Mouse (Mus musculus): ENCODE data around the gene Ccnl2. TPM values are rescaled to one million over a fixed set of nuclear protein-coding genes. Genes with fewer than 3 reads are reported as not detected.

The Ccnl2 gene
- polyA plus RNA-seq, 1 experiment from 2014 or later: 139 TPM

DNA sequence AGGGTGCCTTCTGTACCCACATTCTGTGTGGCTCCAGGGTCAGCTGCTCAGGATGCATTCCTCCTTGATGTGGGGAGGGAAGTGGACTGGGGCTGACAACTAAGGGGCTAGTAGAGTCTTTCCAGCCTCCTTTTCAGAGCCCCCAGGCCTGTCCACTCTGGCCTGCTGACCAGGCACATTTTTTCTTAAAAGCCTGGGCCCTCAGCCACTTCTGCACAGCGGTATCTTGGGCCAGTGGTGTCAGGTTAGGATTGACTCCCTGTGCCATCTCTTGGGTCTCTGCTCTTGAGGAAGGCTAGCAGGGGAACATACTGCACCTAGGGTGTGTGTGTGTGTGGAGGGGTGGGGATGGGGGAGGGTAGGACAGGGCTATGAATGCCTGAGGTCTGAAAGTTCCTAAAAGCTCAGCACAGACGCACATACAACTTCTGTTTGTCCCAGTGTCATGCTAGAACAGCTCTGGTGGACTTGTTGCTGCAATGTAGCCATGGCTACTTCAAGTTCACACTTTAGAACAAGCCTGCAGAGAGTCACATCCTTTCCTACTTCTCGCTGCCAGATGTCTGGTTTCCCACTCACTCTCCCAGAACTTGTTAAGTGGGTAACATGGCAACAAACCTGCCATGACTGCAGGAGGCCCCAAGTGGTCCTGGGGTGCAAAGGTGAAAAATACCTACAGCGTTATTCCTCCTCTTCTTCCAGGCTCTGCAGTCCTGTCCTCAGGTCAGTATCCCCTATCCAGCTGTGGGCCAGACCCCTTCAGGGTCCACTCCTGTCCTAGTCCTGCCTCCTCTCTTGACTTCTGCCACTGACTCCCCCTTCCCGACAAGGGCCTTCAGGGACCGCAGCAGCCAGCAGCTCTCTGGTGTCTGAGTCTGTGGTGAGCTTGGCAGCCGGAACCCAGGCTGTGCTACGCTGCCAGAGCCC lies 28.1 kb downstream of the Ccnl2 start:
- 0 out of 2 replicates have a peak, but pooled peaks have one; percentile 1 for ATAC-seq (ENCODE audit: low FRiP score)
- 10% methylated on average over 8 of the region's 8 CpGs for WGBS
- peak overlapping the region; percentile 36 for H3K4me3 ChIP-seq (replicated peaks)
- H3K27ac ChIP-seq (replicated peaks): peak overlapping the region; percentile 58
- H3K4me2 ChIP-seq: peak overlapping the region; percentile 63
- no peaks in the 10 kb centered on the region for H3K36me3 ChIP-seq
- peaks cover 13% of the 10 kb centered on the region for H3K27me3 ChIP-seq (replicated peaks)
- H3K9ac ChIP-seq (replicated peaks): peak overlapping the region; percentile 33
- H3K9me3 ChIP-seq (replicated peaks): no peaks in the 10 kb centered on the region
- H3K4me1 ChIP-seq: peaks cover 18% of the 10 kb centered on the region

DNA sequence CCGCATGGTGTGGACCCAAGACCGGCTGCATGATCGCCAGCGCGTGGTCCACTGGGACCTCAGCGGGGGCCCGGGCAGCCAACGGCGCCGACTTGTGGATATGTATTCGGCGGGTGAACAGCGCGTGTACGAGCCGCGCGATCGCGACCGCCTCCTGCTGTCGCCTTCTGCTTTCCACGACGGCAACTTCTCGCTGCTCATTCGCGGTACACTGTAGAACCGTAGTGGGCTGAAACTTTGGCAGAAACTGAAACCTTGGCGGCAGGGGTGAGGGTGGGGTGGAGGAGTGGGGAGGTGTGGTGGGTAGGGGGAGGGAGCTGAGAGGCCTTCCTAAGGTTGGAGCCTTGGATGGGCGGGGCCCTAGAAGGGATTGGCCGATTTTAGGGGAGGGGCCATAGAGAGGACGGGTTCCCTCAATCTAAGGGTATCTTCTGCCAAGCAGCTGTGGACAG lies 28.7 kb downstream of the Ccnl2 start:
- Histone ChIP-seq H3K27ac (replicated peaks) (no peak overlapping the region), H3K9ac (replicated peaks) (peak overlapping the region; percentile 33), H3K9me3 (replicated peaks) (no peaks in the 10 kb centered on the region), H3K4me3 (replicated peaks) (peak overlapping the region; percentile 36), H3K4me1 (peaks cover 22% of the 10 kb centered on the region), H3K36me3 (no peaks in the 10 kb centered on the region), H3K4me2 (peak overlapping the region; percentile 63), H3K27me3 (replicated peaks) (peaks cover 13% of the 10 kb centered on the region)
- under 1% methylated on average over 32 of the region's 32 CpGs for WGBS
- peak; percentile 32; the same call in 1 of the 2 replicates for ATAC-seq (ENCODE audit: low FRiP score)

DNA sequence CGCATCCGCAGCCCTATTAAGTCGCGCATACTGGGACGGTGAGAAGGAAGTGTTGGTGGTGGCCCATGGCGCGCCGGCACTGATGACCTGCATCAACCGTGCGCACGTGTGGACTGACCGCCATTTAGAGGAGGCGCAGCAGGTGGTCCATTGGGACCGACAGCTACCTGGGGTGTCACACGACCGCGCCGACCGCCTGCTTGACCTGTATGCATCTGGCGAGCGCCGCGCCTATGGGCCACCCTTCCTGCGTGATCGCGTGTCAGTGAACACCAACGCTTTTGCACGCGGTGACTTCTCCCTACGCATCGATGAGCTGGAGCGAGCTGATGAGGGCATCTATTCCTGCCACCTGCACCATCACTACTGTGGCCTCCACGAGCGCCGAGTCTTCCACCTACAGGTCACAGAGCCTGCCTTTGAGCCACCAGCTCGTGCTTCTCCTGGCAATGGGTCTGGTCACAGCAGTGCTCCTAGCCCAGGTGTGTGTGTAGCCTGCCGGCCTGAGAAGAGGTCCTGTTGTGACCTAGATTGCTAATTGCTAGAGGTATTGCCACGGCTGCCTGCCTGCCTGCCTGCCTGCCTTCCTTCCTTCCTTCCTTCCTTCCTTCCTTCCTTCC lies 29.5 kb downstream of the Ccnl2 start:
- Histone ChIP-seq H3K9me3 (replicated peaks) (no peaks in the 10 kb centered on the region), H3K4me3 (replicated peaks) (peak overlapping the region; percentile 36), H3K9ac (replicated peaks) (no peak overlapping the region), H3K4me2 (peak overlapping the region; percentile 63), H3K4me1 (peaks cover 26% of the 10 kb centered on the region), H3K36me3 (no peaks in the 10 kb centered on the region), H3K27me3 (replicated peaks) (peaks cover 13% of the 10 kb centered on the region), H3K27ac (replicated peaks) (no peak overlapping the region)
- ATAC-seq (ENCODE audit: low FRiP score): no peak
- 36% methylated on average over 38 of the region's 38 CpGs for WGBS

DNA sequence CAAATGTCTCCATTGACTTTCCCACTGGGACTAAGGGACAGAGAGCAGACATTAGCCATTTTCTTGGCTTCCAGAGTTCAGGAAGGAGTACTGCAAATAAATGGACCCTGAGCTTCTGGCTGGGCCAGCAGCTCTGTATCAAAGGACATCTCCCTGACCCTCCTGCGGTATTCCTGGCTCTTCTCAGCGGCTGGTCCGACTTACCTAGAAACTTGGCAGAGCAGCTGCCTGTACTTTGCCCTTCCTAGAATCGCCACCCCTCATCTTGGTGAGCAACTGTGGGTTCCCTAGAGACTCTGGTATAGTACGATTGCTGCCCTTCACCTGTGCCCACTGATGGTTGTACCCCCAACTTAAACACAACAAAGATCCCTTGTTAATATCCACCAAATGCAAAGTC lies 30.9 kb downstream of the Ccnl2 start:
- no peak for ATAC-seq (ENCODE audit: low FRiP score)
- peaks cover 13% of the 10 kb centered on the region for H3K27me3 ChIP-seq (replicated peaks)
- no peak overlapping the region for H3K4me3 ChIP-seq (replicated peaks)
- no peaks in the 10 kb centered on the region for H3K9me3 ChIP-seq (replicated peaks)
- H3K27ac ChIP-seq (replicated peaks): no peak overlapping the region
- H3K9ac ChIP-seq (replicated peaks): no peak overlapping the region
- 90% methylated on average over 5 of the region's 5 CpGs for WGBS
- no peak overlapping the region for H3K4me2 ChIP-seq
- no peaks in the 10 kb centered on the region for H3K36me3 ChIP-seq
- H3K4me1 ChIP-seq: peaks cover 33% of the 10 kb centered on the region

DNA sequence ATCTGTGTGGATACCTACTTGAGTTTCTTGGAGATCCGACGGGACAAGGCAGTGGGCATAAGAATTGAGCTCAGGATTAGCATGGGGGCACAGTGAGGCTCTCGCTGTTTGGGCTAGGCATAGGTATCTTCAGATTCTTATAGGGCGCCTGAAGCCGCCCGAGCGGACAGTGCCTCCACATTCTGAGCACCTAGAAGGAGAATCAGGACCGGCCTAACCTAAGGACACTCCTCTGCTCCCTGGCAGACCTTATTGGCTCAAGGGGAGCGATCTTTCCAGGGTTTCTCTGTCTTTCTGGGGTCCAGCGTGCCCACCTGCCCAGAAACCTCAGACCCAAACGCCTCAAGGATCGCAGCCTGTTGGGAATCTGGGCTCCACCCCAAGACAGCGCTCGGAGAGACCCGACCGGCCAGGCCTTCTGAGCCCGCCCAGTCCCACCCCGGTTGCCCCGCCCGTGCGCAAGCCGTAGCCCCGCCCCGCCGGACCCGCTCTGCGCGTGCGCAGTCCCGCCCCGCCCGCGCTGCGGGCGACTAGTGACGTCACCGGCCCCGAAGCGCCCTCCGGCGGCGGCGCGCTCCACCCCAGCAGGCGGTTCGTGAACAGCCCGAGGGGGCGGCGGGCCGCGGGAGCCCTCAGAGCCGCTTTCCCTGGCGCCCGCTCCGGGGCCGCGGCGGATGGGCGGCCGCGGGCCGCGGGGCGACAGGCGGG lies 34.7 kb downstream of the Ccnl2 start, which contains the start of gene Dvl1:
TSS of gene Dvl1 (plus strand) at position 532 of the 708 bp plus-strand sequence.
- H3K36me3 ChIP-seq: no peaks in the 10 kb centered on the region
- WGBS: 3% methylated on average over 63 of the region's 65 CpGs
- H3K4me3 ChIP-seq (replicated peaks): peak within 1 kb of the TSS; percentile 90
- peak within 1 kb of the TSS; percentile 82 for H3K4me2 ChIP-seq
- H3K27me3 ChIP-seq (replicated peaks): no peaks in the 10 kb centered on the region
- H3K4me1 ChIP-seq: peaks cover 52% of the 10 kb centered on the region
- no peaks in the 10 kb centered on the region for H3K9me3 ChIP-seq (replicated peaks)
- H3K9ac ChIP-seq (replicated peaks): peak within 1 kb of the TSS; percentile 98
- peak within 1 kb of the TSS; percentile 88 for H3K27ac ChIP-seq (replicated peaks)
- ATAC-seq (ENCODE audit: low FRiP score): peak; percentile 89

DNA sequence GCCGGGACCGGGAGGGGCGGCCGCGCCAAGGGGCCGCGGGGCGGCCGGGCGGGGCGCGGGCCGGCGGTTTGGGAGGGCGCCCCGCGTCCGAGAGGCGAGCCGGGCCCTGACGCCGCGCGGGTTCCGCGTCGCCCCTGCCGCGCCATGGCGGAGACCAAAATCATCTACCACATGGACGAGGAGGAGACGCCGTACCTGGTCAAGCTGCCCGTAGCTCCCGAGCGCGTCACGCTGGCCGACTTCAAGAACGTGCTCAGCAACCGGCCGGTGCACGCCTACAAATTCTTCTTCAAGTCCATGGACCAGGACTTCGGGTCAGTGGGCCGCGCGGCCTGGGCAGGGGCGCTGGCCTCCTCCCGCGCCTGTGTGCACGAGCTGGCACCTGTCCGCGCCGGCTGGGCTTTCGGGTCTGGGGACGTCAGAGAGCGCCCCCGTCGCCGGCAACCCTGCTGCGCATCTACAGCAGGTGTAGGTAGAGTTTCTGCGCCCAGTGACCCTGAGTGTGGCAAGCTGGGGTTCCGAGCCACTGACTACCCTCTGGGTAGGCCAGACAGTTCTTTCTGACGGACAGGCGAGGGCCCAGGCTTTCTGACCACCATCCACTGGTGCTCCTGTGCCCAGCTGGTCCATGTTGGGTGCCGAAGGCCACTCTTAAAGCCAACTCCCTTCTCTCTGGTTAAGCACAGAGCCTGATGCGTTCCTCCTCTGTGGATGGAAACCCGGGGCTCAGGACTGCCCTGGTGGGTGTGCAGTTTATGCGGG lies 35.5 kb downstream of the Ccnl2 start:
- Histone ChIP-seq H3K9ac (replicated peaks) (peak overlapping the region; percentile 98), H3K4me2 (peak overlapping the region; percentile 82), H3K27me3 (replicated peaks) (no peaks in the 10 kb centered on the region), H3K27ac (replicated peaks) (peak overlapping the region; percentile 88), H3K9me3 (replicated peaks) (no peaks in the 10 kb centered on the region), H3K4me3 (replicated peaks) (peak overlapping the region; percentile 90), H3K36me3 (no peaks in the 10 kb centered on the region), H3K4me1 (peaks cover 54% of the 10 kb centered on the region)
- 1% methylated on average over 64 of the region's 69 CpGs for WGBS
- ATAC-seq (ENCODE audit: low FRiP score): peak; percentile 42

DNA sequence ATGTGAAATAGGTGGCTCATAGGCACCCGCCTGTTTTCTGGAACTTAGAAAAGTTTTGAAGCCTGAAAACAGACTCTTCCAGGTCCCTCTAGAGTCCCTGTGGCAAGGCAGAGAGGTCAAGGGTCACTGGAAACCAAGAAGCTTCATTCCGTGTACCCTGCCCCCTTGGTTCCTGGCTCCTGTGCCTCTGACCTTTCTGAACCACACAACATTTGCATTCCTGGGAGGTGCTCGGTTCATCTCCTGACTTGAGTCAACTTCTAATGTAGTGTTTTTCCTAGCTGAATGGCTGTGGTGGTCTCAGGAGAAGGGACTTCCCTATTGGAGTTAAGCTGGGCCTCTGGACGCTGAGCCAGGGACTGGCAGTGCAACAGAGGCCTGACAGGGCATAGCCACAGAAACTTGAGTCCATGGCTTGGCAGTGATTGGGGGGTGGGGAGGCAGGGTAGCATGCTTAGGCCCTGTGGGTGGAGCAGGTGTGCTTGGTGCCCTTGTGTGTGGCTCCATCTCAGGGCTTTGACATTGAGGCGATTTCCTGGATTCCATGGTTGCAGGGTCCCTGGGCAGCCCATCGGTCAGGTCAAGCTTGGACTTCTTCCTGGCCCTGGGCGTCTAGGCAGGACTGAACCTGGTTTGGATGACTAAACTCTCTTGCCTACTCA lies 36.3 kb downstream of the Ccnl2 start:
- Histone ChIP-seq H3K4me2 (peak overlapping the region; percentile 82), H3K27me3 (replicated peaks) (no peaks in the 10 kb centered on the region), H3K4me1 (peaks cover 54% of the 10 kb centered on the region), H3K9ac (replicated peaks) (peak overlapping the region; percentile 98), H3K27ac (replicated peaks) (no peak overlapping the region), H3K9me3 (replicated peaks) (no peaks in the 10 kb centered on the region), H3K4me3 (replicated peaks) (peak overlapping the region; percentile 90), H3K36me3 (peaks cover 5% of the 10 kb centered on the region)
- no peak for ATAC-seq (ENCODE audit: low FRiP score)
- 66% methylated on average over 7 of the region's 7 CpGs for WGBS

DNA sequence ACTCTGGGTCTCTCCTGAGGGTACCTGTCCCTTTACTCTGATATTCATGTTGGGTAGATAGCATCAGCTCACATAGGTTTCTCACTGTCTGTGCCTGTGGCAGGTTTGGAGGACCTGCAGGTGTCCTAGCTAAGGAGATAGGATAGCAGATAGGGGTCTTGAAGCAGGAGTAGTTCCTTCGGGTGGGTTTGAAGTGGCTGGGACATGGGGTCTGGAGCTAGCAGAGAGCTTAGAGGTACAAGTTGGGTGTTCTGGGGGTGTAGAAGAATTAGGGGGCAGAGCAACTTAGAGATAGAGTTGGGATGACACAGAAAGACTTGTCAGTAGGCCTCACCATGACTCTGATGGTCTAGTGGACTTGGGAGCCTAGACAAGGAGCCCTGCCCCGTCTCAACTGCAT lies 37.1 kb downstream of the Ccnl2 start:
- peaks cover 54% of the 10 kb centered on the region for H3K4me1 ChIP-seq
- H3K4me2 ChIP-seq: peak overlapping the region; percentile 82; the same call in 1 of the 2 replicates
- no peak overlapping the region for H3K9ac ChIP-seq (replicated peaks)

DNA sequence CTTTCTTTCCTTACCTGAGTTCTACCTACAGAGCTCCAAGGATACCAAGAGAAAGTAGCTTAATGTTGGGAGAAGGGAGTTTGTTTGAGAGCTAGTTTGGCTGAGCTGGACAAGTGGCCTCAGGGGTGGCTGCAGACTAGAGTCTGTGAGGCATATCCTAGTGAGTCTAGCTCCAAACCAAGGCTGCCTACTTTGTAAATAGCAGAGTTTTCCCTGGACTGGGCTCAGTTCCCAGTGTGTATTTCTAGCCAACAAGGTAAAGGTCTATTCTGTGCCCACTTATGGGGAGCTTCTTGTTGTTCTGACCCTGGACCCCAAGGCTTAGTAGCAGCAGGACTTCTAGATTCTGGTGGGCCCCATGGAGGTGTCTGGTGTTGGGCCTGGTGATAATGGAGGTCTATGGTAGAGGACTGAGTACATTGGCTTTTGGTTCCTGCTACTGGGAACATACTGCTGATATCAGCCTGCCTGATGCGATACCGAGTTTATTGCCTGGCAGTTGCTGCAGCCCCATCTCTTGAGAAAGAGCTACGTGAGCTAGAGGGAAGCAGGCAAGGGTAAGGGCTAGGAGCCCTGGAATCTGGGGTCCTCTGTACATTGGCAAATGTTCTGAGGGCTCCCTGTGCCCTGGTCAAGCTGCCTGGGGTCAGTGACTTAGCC lies 37.6 kb downstream of the Ccnl2 start:
- H3K27ac ChIP-seq (replicated peaks): no peak overlapping the region
- H3K4me2 ChIP-seq: peak overlapping the region; percentile 82; the same call in 1 of the 2 replicates
- WGBS: 91% methylated on average over 3 of the region's 3 CpGs
- H3K9ac ChIP-seq (replicated peaks): no peak overlapping the region
- peaks cover 54% of the 10 kb centered on the region for H3K4me1 ChIP-seq
- H3K36me3 ChIP-seq: peaks cover 18% of the 10 kb centered on the region
- no peak for ATAC-seq (ENCODE audit: low FRiP score)
- no peak overlapping the region for H3K4me3 ChIP-seq (replicated peaks)
- H3K27me3 ChIP-seq (replicated peaks): no peaks in the 10 kb centered on the region
- H3K9me3 ChIP-seq (replicated peaks): no peaks in the 10 kb centered on the region

More for the DNA sequence above, 37.1 kb downstream of the Ccnl2 start:
- WGBS: 98% methylated on average over 2 of the region's 2 CpGs
- H3K4me3 ChIP-seq (replicated peaks): no peak overlapping the region; the same call in 1 of the 2 replicates
- ATAC-seq (ENCODE audit: low FRiP score): no peak
- H3K36me3 ChIP-seq: peaks cover 13% of the 10 kb centered on the region
- no peaks in the 10 kb centered on the region for H3K27me3 ChIP-seq (replicated peaks)
- H3K27ac ChIP-seq (replicated peaks): no peak overlapping the region
- no peaks in the 10 kb centered on the region for H3K9me3 ChIP-seq (replicated peaks)

DNA sequence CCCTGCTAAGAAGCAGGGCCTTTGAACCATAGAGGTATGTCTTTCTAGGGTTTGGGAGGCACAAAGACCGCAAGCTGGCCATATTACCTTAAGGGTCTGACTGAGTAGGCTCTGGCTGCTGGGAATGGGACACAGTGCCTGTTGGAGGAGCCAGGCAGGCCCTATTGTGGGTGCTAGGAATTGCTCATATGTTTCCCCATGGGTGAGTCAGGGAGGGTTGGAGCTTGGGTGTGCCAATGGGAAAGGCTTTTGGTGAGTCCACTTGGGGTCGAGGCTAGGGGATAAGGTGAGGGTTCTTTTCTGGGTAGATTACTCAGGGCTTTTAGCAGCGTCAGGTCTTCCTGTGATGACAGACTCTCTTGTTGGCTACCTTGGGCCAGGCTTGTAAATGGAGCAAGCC lies 39.1 kb downstream of the Ccnl2 start:
- Histone ChIP-seq H3K9me3 (replicated peaks) (no peaks in the 10 kb centered on the region), H3K27me3 (replicated peaks) (no peaks in the 10 kb centered on the region), H3K4me1 (peaks cover 50% of the 10 kb centered on the region), H3K4me3 (replicated peaks) (no peak overlapping the region), H3K27ac (replicated peaks) (no peak overlapping the region), H3K36me3 (peaks cover 33% of the 10 kb centered on the region), H3K9ac (replicated peaks) (no peak overlapping the region), H3K4me2 (no peak overlapping the region)
- no peak for ATAC-seq (ENCODE audit: low FRiP score)
- 95% methylated on average over 3 of the region's 3 CpGs for WGBS

Data from neural tube, embryonic 15.5 days (tissue).